Mouse (Mus musculus) limb, embryonic 13.5 days (tissue): ENCODE data around the gene Il1rapl1. TPM values are rescaled to one million over a fixed set of nuclear protein-coding genes. Genes with fewer than 3 reads are reported as not detected.

Experiments used
- ATAC-seq: fragments of 200-750 bp; cut with Nextera tagmentation; 2 replicates; pipeline ENCODE4 v1.8.0; 2017; ENCODE audit warnings: low read depth, moderate number of reproducible peaks, moderate TSS enrichment; ENCODE audit not compliant: low FRiP score
- H3K27ac ChIP-seq: fragments of 300-500 bp; sonication (generic); 2 replicates; pipeline ENCODE4 v1.5.1; 2015; ENCODE audit warnings: inconsistent platforms, mild to moderate bottlenecking, moderate library complexity
- H3K27me3 ChIP-seq: fragments of 300-500 bp; sonication (generic); 2 replicates; pipeline ENCODE4 v1.6.1; 2015; ENCODE audit warnings: mild to moderate bottlenecking, inconsistent platforms
- H3K36me3 ChIP-seq: fragments of 300-500 bp; sonication (generic); 2 replicates; pipeline ENCODE4 v1.6.1; 2015; ENCODE audit warnings: inconsistent platforms, mild to moderate bottlenecking, moderate library complexity
- H3K4me1 ChIP-seq: fragments of 300-500 bp; sonication (generic); 2 replicates; pipeline ENCODE4 v1.6.1; 2015; ENCODE audit warnings: inconsistent platforms
- H3K4me2 ChIP-seq: fragments of 300-500 bp; sonication (generic); replicated peaks from 2 replicates; pipeline ENCODE4 v1.6.1; 2015; ENCODE audit warnings: inconsistent platforms, mild to moderate bottlenecking, moderate library complexity
- H3K4me3 ChIP-seq: fragments of 300-500 bp; sonication (generic); 2 replicates; pipeline ENCODE4 v1.5.1; 2015; ENCODE audit warnings: moderate library complexity, mild to moderate bottlenecking, inconsistent platforms
- H3K9ac ChIP-seq: fragments of 300-500 bp; sonication (generic); 2 replicates; pipeline ENCODE4 v1.6.1; 2015; ENCODE audit warnings: mild to moderate bottlenecking, inconsistent platforms
- H3K9me3 ChIP-seq: fragments of 300-500 bp; sonication (generic); 2 replicates; pipeline ENCODE4 v1.6.1; 2016; ENCODE audit warnings: inconsistent platforms
- WGBS: fragments of 180-500 bp; shearing (Covaris S2); methylation state at CpG from one replicate; pipeline ENCODE4 v1.1.7; 2015; 5-methylcytosine and 5-hydroxymethylcytosine counted together
- polyA plus RNA-seq: library from polyadenylated mRNA; unstranded; fragments of >200 nt; fragmentation: Nextera tagmentation; extraction: Ambion mirVana; gene quantifications from 2 replicates; pipeline ENCODE4 v1.2.1, GENCODE M21; 2015

Il1rapl1 gene
- 1.1 TPM in 2 replicates for polyA plus RNA-seq

DNA sequence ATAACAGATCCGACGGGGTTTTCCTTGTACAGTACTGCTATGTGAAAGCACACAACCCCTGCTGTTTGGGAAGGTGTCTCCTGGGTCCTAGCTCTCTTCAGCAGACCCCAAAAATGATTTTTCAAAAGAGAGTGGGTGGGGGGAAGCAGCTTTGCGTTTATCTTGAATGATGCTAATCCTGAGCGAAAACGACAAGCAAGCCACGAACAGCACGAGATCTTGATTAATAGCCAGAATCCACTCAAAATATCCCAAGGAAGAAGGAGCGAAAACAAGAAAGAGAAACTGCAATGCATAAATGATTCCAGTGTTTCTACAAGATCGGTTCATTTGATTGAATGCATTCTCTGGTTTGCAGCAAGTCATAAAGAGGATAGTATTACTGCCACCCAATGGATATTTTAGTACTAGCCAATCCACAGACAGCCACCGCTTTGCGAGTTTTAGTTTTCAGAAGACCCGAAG lies at the start of gene Il1rapl1:
TSS of gene Il1rapl1 (minus strand) at position 37 of the 465 bp plus-strand sequence.
- Histone ChIP-seq H3K9ac (peak within 1 kb of the TSS; percentile 19; the same call in 1 of the 2 replicates), H3K4me3 (peak within 1 kb of the TSS; percentile 41), H3K36me3 (no peaks in the 10 kb centered on the region)

DNA sequence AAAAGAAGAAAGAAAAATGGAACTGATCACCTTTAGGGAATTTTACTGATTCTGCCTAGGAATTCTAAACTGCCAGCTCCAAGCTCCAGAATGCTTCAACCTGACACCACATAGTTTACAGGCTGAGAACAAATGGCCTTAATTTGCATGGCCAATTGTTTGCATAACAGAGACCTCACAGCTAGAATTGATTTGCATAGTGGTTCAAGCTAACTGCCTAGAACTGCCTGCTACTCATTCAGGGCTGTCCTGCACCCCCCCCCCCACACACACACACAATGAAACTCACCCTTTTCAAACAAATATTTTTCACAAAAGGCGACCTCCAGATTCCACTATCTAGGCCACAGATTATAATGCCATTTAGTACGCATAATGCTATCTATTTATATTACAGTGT lies 42.6 kb upstream of the Il1rapl1 start:
- Histone ChIP-seq H3K36me3 (no peaks in the 10 kb centered on the region), H3K27me3 (no peaks in the 10 kb centered on the region), H3K9ac (no peak overlapping the region), H3K27ac (no peak overlapping the region), H3K4me2 (no peak overlapping the region), H3K4me3 (no peak overlapping the region), H3K4me1 (no peaks in the 10 kb centered on the region), H3K9me3 (no peaks in the 10 kb centered on the region)
- 25% methylated on average over 2 of the region's 2 CpGs for whole genome bisulfite sequencing
- no peak for ATAC-seq

More for the DNA sequence above, at the start of gene Il1rapl1:
- Histone ChIP-seq H3K4me1 (no peaks in the 10 kb centered on the region), H3K4me2 (peak within 1 kb of the TSS; percentile 62), H3K9me3 (no peaks in the 10 kb centered on the region), H3K27ac (no peak within 1 kb of the TSS), H3K27me3 (no peaks in the 10 kb centered on the region; the same call in 1 of the 2 replicates)
- ATAC-seq = peak; percentile 36; the same call in 1 of the 2 replicates
- 20% methylated on average over 12 of the region's 12 CpGs for WGBS

GRCm38 (mm10) chrX:88125612-88126011 lies 10.2 kb upstream of the Il1rapl1 start:
- Histone ChIP-seq H3K27me3 (no peaks in the 10 kb centered on the region), H3K4me3 (no peak overlapping the region), H3K9ac (no peak overlapping the region), H3K36me3 (no peaks in the 10 kb centered on the region), H3K9me3 (no peaks in the 10 kb centered on the region), H3K27ac (no peak overlapping the region), H3K4me2 (no peak overlapping the region), H3K4me1 (no peaks in the 10 kb centered on the region)
- WGBS = 61% methylated on average over 3 of the region's 3 CpGs
- no peak for ATAC-seq

DNA sequence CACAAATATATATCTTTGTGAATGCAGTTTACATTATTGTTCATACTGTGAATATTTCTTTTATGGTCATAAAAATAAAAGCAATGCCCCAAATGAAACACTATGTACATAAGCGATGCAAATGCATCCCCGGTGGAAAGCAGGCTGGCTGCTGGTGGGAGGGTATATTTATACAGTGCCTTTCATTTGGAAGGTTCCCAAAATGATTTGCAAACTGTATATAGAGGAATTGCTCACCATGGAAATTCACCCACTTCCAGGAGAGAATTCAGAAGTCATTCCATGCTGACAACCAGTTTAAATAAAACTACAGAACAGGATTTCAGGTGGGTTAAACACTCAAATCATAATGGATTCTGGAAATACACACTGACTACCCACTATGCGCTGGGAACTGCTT lies 4.6 kb upstream of the Il1rapl1 start:
- WGBS = 78% methylated on average over 3 of the region's 3 CpGs
- Histone ChIP-seq H3K27me3 (no peaks in the 10 kb centered on the region; the same call in 1 of the 2 replicates), H3K4me3 (no peak overlapping the region), H3K4me2 (no peak overlapping the region), H3K9me3 (no peaks in the 10 kb centered on the region), H3K9ac (no peak overlapping the region), H3K36me3 (no peaks in the 10 kb centered on the region), H3K4me1 (no peaks in the 10 kb centered on the region), H3K27ac (no peak overlapping the region)
- ATAC-seq = no peak

DNA sequence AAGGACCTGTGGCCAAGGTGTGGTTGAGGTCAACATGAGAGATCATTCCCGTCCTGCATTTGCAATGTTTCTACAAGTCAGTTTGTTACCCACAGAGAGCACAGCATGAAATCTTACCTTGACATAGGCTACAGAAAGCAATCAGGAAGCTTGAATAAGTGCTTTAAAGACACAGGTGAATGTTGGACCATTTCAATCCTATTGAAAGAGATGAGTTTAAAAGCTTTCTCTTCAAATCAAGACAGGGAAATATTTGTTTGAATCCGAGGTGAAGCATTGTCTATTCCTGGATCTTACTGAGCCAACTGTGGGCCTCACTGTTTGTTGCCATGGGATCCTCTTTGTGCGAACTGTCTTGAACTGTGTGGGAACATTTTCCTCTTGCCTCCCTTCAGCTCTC lies 2.4 kb upstream of the Il1rapl1 start:
- 53% methylated on average over 3 of the region's 3 CpGs for WGBS
- no peaks in the 10 kb centered on the region; the same call in 1 of the 2 replicates for H3K27me3 ChIP-seq
- H3K4me2 ChIP-seq = no peak overlapping the region
- H3K4me1 ChIP-seq = no peaks in the 10 kb centered on the region
- no peaks in the 10 kb centered on the region for H3K36me3 ChIP-seq
- no peak for ATAC-seq
- no peaks in the 10 kb centered on the region for H3K9me3 ChIP-seq
- H3K27ac ChIP-seq = no peak overlapping the region
- no peak overlapping the region for H3K4me3 ChIP-seq
- no peak overlapping the region for H3K9ac ChIP-seq

DNA sequence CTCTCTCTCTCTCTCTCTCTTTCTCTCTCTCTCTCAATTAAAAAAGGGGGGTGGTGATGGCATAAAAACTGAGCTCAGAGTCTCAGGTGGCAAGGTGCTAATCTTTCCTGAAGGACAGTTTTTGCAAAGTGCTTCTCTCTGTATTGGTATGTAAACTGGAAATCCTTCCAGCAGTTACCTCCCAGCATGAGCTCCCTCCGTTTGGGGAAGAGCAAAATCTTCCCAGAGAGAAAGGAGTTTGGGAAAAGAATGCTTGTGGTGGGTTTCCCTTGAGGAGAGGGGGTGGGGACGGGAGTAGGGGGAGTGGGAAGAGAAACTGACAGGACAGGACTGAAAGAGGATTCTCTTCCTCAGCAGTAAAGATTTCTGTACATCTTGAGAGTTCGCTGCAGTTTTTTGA lies 881 bp upstream of the Il1rapl1 start:
- H3K4me3 ChIP-seq = peak overlapping the region; percentile 41
- no peak for ATAC-seq
- WGBS = 8% methylated on average over 3 of the region's 3 CpGs

GRCm38 (mm10) chrX:88113561-88113960 lies 1.9 kb downstream of the Il1rapl1 start:
- no peak for ATAC-seq
- Histone ChIP-seq H3K4me3 (peak overlapping the region; percentile 0; the same call in 1 of the 2 replicates), H3K4me2 (peak overlapping the region; percentile 25; the same call in 1 of the 2 replicates), H3K9ac (no peak overlapping the region), H3K9me3 (no peaks in the 10 kb centered on the region), H3K4me1 (no peaks in the 10 kb centered on the region), H3K27ac (no peak overlapping the region), H3K36me3 (no peaks in the 10 kb centered on the region), H3K27me3 (no peaks in the 10 kb centered on the region; the same call in 1 of the 2 replicates)
- 51% methylated on average over 6 of the region's 6 CpGs for WGBS

More for the DNA sequence above, 881 bp upstream of the Il1rapl1 start:
- H3K27me3 ChIP-seq = no peaks in the 10 kb centered on the region; the same call in 1 of the 2 replicates
- H3K9me3 ChIP-seq = no peaks in the 10 kb centered on the region
- no peak overlapping the region for H3K9ac ChIP-seq
- no peaks in the 10 kb centered on the region for H3K36me3 ChIP-seq
- no peaks in the 10 kb centered on the region for H3K4me1 ChIP-seq
- no peak overlapping the region for H3K27ac ChIP-seq
- peak overlapping the region; percentile 62 for H3K4me2 ChIP-seq

GRCm38 (mm10) chrX:88112254-88112653 lies 3.2 kb downstream of the Il1rapl1 start:
- H3K27me3 ChIP-seq = no peaks in the 10 kb centered on the region; the same call in 1 of the 2 replicates
- no peak overlapping the region for H3K9ac ChIP-seq
- no peak overlapping the region for H3K4me2 ChIP-seq
- H3K27ac ChIP-seq = no peak overlapping the region
- H3K36me3 ChIP-seq = no peaks in the 10 kb centered on the region
- no peaks in the 10 kb centered on the region for H3K4me1 ChIP-seq
- no peak overlapping the region for H3K4me3 ChIP-seq
- no peak for ATAC-seq
- 26% methylated on average over 2 of the region's 2 CpGs for WGBS
- H3K9me3 ChIP-seq = no peaks in the 10 kb centered on the region

DNA sequence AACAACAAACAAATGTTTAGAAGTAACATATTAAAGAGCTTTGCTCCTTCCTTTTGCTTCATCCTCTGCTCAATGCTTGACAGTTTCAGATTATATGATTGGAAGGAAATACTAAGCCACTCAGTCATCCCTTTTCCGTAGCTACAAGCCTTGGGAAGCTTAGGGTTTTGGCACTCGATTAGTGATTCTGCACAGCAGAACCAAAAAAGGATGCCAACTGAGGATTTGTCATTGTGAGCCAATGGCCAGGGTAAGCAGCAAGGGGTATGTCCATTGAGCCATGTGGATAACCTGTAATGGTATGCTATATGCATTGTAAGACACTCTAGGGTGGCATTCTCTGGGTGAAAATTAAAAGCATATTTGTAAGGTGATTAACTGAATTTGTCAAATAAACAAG lies 5.7 kb downstream of the Il1rapl1 start:
- no peak for ATAC-seq
- H3K27me3 ChIP-seq = no peaks in the 10 kb centered on the region

DNA sequence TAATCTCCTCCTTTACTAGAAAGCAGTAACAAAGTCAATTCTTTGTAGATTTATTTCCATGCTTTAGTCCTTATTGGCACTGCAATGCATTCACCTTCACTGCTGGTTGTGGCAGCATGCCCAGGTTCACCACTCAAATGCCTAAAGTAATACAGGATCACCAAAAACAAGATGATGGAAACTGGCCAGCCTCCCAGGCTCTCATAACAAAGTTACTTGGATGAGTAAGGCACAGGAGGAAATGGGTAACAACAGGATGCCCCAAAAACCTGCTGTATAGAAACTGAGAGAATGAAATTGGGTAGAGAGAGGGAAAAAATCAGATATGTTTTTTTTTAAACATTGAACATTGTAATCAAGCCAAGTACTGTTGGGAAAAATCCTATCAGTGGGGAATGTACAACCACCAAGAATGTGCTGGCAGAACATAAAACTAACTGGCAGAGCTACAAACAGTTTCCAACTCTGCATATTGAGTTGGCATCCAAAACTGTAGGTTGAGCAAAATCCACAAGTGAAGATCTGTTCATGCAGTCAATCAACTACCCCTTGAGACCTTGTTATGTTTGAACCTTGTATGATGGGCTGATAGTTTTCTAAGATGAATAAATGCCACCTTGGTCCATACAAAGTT lies 21.4 kb downstream of the Il1rapl1 start:
- no peaks in the 10 kb centered on the region for H3K36me3 ChIP-seq
- H3K4me2 ChIP-seq = no peak overlapping the region
- no peaks in the 10 kb centered on the region for H3K9me3 ChIP-seq
- no peak for ATAC-seq
- no peaks in the 10 kb centered on the region for H3K27me3 ChIP-seq
- H3K4me1 ChIP-seq = no peaks in the 10 kb centered on the region
- H3K27ac ChIP-seq = no peak overlapping the region
- H3K9ac ChIP-seq = no peak overlapping the region
- H3K4me3 ChIP-seq = no peak overlapping the region

More for the DNA sequence above, 5.7 kb downstream of the Il1rapl1 start:
- Histone ChIP-seq H3K4me3 (no peak overlapping the region), H3K9ac (no peak overlapping the region), H3K9me3 (no peaks in the 10 kb centered on the region), H3K27ac (no peak overlapping the region), H3K4me1 (no peaks in the 10 kb centered on the region), H3K36me3 (no peaks in the 10 kb centered on the region), H3K4me2 (no peak overlapping the region)
- 80% methylated on average over 2 of the region's 2 CpGs for WGBS

DNA sequence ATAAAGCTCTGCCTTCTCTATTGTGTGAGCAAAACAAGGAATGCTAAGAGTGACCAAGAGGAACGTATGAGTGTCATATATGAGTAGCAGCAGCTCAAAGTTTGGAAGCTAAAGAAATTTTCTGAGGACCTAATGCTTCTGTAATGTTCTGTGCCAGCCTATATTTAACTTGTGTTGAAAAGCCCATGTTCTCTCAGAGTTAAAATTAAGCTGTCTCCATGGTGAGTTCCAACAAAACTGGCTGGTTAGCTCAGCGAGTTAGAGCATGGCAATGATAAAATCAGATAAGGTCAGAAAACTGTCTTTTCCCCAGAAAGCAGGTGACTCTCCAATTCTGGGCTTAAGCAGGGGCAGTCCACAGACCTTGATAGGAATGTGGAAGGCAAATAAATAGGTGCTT lies 25.6 kb downstream of the Il1rapl1 start:
- Histone ChIP-seq H3K4me1 (no peaks in the 10 kb centered on the region), H3K27ac (no peak overlapping the region), H3K9me3 (no peaks in the 10 kb centered on the region), H3K4me2 (no peak overlapping the region), H3K4me3 (no peak overlapping the region), H3K36me3 (no peaks in the 10 kb centered on the region), H3K9ac (no peak overlapping the region), H3K27me3 (no peaks in the 10 kb centered on the region)
- no peak for ATAC-seq
- 69% methylated on average over 2 of the region's 2 CpGs for whole genome bisulfite sequencing

DNA sequence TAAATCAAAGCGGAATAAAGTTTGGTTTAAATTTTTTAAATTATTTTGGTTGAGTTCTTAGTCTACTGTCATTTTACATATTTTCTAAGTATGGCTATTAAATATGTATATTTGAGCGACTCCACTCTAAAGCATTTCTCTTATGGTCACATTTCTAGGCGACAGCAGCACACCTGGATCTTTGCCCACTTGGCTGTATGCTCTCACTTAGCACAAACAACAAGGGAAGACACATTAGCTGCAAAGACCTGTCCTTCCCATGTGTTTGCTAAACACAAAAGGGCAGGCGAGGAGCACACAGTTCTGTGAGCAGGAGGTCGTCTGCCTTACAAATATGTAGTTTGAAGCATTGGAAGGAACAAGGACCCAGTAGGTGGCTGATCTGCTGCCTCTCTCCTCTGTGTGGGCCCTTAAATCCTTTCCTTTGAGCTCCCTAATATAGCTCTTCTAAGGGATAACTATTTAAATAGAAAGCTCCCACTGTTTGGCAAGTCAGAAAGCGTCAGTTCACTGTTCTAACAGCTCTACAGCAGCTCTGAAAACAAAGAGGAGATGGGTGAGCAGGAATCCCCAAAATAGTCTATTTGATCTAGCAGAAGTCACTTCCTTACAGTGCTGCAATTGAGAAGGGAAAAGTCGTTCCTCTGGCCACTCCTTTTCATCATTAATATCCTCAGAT lies 42.6 kb downstream of the Il1rapl1 start:
- no peaks in the 10 kb centered on the region for H3K4me1 ChIP-seq
- no peak overlapping the region for H3K9ac ChIP-seq
- no peak overlapping the region for H3K4me3 ChIP-seq
- WGBS = 48% methylated on average over 7 of the region's 7 CpGs
- H3K9me3 ChIP-seq = no peaks in the 10 kb centered on the region
- H3K27me3 ChIP-seq = no peaks in the 10 kb centered on the region
- no peak overlapping the region for H3K27ac ChIP-seq
- H3K4me2 ChIP-seq = no peak overlapping the region
- no peaks in the 10 kb centered on the region for H3K36me3 ChIP-seq
- no peak for ATAC-seq
